Mouse (Mus musculus) gastrocnemius, postnatal 36 days (tissue): ENCODE measurements around the gene Magea4. TPM values are rescaled to one million over a fixed set of nuclear protein-coding genes. Genes with fewer than 3 reads are reported as not detected.

Experiments used
- DNase-seq, 2 experiments: peaks; one replicate each; pipeline ENCODE4 v3.0.0; 2022
- intact Hi-C: fragments of 180-260 bp; cut with DNase I; formaldehyde crosslinking; loops from one replicate; pipeline ENCODE4 v1.15.1; 2025
- long read RNA-seq, 2 experiments: library from polyadenylated mRNA; stranded (forward); transcript quantifications; one replicate each; pipeline ENCODE4 v2.0.0; 2021
- microRNA-seq, 2 experiments: library from miRNA; unstranded; fragments of <30 nt; microRNA quantifications; one replicate each; pipeline ENCODE4 v1.2.0; 2021
- total RNA-seq, 2 experiments: library from RNA; stranded (reverse); gene quantifications; 2 replicates each; pipeline ENCODE4 v1.2.3; 2021

Magea4 gene
- total RNA-seq = not detected
- long read RNA-seq, experiment 1 = 0 reads
- long read RNA-seq, experiment 2 = 0 reads

GRCm38 (mm10) chrX:72221717-72222116 is at the start of gene Magea4:
Gene Magea4, plus strand, starts transcription at chrX:72222017.
- intact Hi-C loops = no loop called here
- no peak for DNase-seq

GRCm38 (mm10) chrX:72202944-72203554 is 18.8 kb upstream of the Magea4 start:
- DNase-seq = no peak
- intact Hi-C loops = no loop called here

- intact Hi-C loops = no loop called here
- DNase-seq = no peak
Observed at GRCm38 (mm10) chrX:72270637-72271036, 48.8 kb downstream of the Magea4 start.

Small RNA genes lying within 50 kb of the gene (microRNA-seq; reads per million reads assigned to microRNA genes)
- gene Mir224 (62.6 to 133 reads per million in 2 experiments), gene Mir452 (3.0 to 3.2 reads per million in 2 experiments)

Other genes starting within 250 kb of the Magea4 start
- not detected for gene Fate1, start 249.0 kb upstream of the Magea4 start, total RNA-seq
- gene Cnga2, start 230.2 kb upstream of the Magea4 start, total RNA-seq = not detected
- under 1 TPM; 0.07 to 0.23 TPM for gene Gabre, start 52.8 kb downstream of the Magea4 start, total RNA-seq
- not detected for gene Magea10, start 164.8 kb downstream of the Magea4 start, total RNA-seq